Mouse (Mus musculus) cerebellum, postnatal 36 days (tissue): Measurements from ENCODE around the gene Arid1b.
"Not testable (repeated sequence)": the region's sequence is repeated elsewhere in the genome, so short reads cannot be mapped to it uniquely, and the experiment has no call there.

Source experiments
- DNase-seq, 2 experiments: peaks; one replicate each; pipeline ENCODE4 v3.0.0; 2021 to 2022; ENCODE audit warnings: mixed read lengths in 2 of 2

Gene Arid1b

DNA sequence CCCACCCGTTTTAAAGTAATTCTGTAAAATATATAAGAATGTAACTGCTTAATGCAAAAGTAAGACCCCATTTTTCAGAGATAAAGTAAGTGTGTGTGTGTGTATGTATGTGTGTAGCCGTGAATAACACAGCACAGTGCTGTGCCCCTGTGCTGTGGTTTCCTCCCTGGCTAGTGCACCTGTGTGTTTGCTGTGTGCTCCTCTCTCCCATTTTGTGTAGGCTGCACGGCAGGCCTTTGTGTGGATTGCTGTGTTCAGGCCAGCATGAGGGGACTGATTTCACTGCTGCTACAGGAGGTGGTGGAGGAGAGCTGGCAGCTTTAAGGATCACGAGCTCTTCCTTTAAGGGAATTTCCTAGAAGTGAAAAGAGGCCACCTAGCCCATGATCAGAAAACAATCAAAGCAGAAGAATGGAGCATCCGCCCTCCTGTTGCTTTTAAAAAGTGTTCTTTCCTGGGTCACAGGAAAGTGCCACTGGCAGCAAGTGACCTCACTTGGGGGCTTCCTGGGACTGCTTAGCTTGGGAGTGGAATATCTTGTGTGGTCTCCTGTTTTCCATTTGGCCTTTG lies 66.5 kb downstream of the Arid1b start:
- no peak for DNase-seq

DNA sequence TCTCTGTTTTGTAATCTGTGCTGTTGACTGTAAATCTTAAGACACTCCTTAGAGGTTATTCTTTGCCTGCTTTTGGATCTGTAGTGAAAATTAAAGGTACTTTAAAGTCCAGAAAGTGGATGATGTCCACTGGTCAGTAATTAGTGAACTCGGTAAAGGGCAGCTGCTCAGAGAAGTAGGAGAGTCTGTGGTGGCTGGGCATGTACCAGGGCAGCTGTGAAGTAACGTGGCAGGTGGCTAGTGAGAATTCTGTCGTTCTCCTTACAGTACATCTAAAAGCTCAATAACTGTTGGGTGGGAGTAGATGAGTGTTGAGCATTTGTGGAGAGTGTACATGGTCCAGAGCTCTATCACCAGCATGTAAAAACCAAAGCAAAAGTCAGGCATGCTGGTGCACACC lies 67.1 kb downstream of the Arid1b start:
- DNase-seq, result no peak

DNA sequence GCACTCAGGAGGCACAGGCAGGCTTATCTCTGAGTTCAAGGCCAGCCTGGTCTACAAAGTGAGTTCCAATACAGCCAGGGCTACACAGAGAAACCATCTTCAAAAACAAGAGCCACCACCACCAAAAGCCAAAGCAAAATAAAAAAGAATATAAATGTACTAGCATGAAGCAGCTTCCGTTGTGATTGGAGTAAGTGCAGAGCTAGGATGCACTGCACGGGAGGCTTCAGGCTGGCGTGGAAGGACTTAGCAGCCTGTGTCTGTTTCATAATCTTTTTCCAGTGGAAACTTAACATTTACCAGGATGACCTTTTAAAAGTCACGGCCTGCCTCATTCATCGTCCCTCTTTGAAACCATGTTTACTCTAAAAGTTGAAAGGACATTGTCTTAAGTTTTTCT lies 67.5 kb downstream of the Arid1b start:
- DNase-seq, result no peak

DNA sequence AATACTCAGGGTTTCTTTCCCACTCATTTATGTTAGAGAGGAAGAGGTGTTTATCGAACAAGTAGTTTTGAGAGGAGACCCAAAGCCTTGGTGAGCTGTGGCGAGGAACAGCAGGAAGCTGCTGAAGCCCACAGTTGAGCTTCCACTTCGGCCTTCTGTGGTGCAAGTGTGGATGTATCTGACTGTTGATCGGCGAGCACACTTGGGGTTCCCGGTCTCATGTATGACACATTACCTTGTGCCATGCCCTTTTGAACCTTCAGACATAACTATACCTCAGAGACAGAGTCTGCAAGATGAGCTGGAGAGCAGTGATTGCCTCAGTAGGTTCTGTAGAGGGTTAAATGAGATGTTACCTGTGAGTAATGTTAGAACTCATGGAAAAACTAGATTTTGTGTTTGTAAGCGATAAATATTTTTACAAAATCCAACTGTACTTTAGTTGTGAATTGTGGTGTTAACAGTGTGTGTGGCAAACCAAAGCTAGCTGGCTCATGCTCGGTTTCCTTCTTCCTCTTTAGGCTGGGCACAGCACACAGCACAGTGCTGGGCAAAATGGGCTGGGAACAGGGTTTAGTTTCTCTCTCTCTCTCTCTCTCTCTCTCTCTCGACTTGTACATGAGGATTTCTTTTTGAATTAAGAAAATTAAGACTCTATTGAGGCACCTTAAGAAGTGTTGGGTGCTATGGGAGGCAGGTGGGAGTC lies 69.5 kb downstream of the Arid1b start:
- DNase-seq, result no peak

DNA sequence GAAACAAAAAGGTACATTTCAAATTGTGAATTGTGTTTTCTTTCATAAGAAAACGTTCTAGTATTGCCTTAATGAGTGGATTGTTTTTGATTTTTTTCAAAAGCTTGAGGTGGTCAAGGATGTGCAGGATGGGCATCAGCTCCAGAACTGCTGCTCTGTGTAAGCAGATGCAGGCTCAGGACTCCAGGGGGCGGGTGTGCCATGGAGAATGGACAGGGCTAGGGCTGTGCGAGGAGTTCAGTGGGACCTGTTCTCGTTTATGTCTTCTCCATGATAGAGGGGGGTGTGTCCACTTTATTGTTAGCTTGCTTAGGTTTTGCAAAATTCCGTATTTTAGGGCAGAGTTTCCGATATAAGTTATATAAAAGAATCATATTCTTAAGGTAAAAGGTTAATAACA lies 70.6 kb downstream of the Arid1b start:
- no peak for DNase-seq

DNA sequence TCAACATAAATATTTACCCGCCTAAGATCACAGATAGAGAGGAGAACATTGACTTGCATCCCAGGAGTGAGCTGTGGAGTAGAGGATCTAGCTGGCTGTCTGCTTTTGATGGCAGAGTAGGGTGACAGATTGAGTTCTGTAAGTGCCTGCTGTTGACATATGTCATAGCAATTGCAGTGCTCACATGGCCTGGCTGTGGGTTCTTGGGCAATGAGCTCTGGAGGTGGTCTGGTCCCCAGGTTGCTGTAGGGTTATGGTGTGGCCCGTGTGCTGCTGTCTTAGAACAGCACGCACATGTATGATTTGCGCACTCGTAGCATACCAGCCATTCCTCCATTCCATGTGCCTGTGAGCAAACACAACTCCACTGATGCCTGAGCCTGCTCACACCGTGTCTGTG lies 71.1 kb downstream of the Arid1b start:
- no peak for DNase-seq

DNA sequence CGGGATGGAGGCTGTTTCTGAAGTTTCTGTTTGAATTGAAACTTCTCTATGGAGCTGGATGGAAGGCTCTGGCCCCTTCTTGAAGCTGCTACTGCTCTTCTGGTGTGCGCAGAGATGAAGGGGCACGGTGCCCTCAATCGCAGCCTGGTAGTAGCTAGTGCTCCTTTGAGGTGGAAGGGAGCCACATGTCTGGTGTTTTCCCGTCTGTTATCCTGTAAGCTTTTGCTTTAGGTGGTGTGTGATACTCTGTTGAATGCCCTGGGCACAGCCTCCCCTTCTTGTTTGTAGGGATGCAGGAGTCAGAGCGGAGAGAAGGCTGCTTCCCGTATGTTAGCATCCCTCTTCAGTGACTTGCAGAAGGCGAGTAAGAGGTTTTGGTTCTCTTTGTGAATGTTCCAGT lies 72.7 kb downstream of the Arid1b start:
- peak in 1 of 2 experiments; percentile 48 for DNase-seq

DNA sequence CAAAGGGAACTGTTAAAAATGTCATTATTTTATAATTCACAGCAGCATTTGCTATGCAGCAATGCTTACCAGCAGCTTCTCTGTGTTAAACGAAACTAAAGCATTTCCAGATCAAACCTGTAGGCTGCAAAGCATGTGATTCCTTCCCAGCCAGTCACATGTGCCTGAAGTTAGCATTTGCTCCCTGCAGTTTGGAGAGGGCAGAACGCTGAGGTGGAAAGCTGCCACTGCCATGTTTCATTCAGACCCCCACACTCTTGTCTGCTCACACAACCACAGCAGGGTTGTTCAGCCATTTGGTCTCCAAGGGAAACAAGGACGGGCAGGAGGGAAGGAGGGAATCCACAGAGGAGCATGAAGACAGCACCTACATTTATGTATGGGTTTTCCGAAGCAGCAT lies 73.1 kb downstream of the Arid1b start:
- no peak for DNase-seq

DNA sequence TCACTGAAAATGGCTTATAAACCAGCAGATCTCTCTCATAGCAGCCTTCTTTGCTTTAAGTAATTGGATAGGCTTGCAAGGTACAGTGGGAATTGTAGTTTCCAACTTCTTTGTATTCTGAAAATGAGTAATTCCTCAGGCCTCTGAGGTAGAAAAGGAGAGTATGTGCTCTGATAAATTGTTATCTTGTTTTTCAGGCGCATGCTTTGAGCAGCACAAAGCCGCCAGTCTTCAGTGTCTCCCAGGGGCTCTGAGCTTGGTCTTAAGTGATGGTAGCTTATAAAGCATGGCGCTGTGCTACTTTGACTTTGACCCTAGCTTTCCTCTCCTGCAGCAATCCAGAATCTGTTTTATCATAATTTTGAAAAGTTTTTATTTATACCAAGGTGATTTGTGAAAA lies 76.3 kb downstream of the Arid1b start:
- DNase-seq, result no peak

DNA sequence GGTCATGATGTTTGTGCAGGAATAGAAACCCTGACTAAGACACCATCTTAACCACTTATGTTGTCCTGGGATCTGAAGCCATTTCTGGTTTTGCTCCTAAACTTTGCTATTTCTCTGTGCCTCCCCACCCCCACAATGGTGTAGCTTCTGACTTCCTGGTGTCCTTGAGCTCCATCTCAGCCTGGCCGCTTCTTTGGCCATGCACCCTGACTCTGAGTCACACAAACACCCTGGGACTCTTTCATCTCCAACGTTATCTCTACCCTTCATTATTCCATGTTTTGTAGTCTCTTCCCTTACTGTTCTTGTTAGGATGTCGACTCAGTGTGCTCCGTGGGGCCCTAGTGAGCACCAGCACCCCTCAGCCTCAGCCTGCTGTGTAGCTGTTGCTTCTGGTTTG lies 78.4 kb downstream of the Arid1b start:
- no peak for DNase-seq

DNA sequence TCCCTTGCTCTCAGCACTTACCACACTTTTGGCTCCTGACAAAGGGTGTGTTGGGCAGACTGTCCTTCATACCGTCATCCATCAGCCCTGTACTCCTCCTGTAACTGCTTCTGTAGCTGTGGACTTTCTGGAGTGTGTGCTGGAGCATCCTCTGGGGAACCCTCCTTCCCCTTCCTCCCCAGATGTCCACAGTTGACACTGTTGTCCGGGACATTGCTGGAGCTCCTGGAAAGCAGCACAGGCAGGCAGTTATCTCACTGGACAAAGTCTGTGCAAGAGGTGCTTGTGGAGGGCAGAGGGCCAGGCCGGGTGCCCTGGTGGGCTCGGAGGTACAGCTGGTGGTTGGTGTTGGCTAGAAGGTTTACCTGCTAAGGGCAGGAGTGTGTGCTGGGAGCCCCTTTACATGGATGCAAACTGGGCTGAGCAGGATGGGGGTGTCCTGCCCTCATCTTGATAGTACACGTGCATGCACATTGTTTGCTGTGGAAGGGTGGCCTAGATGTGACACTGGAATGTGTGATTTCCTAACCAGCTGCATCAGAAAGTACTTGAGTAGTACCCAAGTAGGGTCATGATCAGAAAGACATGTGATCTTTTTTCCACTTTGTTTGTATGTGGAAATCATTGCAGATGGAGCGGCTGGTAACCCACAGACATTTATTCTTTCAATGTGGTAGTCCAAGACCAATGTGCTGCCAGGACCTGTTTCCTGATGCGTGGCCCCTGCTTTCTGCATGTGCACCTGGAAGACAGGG lies 80.8 kb downstream of the Arid1b start:
- DNase-seq, result no peak

DNA sequence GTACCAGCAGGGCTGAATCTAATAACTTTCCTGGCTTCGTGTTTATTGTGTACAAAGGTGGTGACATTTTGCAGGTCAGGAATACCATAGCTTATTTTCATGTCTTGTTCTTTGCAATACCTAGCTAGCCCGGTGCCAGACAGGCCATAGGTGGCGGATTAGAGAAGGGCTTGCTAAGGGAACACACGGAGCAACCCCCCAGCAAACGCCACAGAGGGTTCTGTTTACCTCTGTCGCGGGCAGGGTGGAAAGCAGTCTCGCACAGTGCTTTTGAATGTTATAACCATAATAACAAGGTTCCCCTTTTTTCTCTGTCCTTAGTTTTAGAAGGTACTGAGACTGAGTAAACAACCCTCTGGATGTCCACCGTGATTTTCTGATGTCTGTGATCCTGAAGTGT lies 83.9 kb downstream of the Arid1b start:
- no peak for DNase-seq

DNA sequence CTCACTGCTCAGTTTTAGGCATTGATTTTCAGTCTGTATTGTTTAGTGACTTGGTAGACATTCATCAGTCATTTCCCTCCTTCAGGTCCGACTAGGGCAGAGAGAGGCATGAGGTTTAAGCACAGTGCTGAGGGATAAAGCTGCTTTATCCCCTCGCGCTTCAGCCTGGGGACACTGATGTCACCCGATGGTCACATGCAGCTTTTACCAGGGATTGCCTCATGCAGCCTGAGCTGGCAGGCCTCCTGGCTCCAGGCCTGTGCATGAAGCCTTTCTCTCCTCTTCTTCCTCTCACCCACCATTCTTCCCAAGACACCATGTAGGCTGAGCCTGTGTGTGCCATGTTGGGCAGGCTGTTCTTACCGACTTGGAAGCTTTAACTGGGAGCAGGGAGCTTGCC lies 84.4 kb downstream of the Arid1b start:
- DNase-seq, result no peak

DNA sequence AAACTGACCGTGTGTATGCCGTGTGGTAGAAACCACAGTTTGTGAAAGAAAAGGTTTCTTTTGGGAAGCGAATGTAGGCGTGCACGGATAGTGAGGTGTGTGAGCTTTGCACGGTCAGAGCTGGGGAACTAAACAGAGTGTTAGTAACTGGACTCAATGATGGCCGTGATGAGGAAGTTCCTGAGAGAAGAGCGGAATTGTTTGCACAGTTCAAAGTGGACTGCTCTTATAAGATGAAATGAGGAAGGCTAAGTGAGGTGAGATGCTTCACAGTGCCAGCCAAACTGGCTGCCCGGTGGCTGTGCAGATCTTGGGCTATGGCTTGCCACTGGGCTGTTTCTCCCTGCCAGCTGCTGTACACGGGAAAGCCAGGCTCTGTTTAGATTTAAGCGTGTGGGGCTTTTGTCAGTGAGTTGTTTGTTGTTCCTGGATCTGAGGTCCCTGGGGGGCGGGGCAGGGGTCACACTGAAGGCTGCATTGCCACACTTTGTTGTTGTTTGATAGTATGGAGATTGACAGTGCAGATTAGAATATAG lies 86.8 kb downstream of the Arid1b start:
- no peak for DNase-seq

DNA sequence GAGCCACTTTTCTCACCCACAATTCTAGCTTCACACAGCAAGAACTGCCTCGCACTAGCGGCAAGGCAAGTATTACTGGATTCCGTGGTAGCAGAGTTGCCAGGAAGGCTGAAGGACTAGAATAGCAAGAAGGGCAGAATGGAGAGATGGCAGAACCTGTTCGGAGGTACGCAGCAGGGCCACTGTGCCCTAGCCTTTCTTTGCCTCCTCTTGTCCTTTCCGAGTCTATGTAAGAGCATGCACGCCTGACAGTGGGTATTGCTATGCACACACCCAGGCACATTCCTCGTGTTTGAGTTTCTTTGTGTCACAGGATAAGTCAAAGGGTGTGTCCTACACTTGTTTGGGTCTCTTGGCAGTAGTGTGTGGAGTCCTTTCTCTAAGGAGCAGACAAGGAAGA lies 88.1 kb downstream of the Arid1b start:
- DNase-seq, result no peak

DNA sequence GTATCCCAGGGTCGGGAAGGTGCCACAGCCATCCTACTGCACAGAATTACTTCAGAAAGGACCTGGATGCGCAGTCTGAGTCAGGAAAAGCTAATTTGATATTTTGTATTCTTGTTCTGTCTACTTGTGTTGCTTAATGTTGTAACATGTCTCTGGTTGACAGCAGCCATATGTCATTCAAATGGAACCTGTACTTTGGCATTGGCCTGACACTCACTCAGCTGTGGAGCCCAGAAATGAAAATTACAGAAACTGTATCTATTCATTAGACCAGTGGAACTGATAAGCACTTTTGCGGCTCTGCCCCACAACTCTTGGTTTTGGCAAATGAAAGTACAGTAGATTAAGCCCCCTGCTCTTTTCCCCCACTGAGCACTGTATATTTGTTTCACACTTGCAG lies 89.4 kb downstream of the Arid1b start:
- no peak for DNase-seq

DNA sequence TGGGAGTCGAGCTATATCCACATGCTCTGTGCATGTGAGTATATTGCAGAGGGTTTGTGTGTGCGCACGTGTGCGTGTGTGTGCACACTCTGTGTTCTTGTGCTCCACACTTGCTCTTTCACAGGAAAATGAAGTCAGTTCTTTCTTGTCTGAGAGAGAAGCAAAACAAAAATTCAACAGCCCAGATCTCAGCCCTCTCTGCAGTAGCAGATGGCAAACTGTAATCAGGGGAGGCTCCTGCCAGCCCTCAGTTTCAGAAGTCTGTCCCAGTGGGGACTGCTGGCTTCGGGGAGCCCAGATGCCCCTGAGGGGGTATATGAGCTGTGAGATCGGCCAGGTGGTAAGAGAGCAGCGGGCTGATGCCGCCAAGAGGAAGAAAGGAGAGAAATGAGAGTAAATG lies 90.0 kb downstream of the Arid1b start:
- DNase-seq, result peak; percentile 72 to 75

DNA sequence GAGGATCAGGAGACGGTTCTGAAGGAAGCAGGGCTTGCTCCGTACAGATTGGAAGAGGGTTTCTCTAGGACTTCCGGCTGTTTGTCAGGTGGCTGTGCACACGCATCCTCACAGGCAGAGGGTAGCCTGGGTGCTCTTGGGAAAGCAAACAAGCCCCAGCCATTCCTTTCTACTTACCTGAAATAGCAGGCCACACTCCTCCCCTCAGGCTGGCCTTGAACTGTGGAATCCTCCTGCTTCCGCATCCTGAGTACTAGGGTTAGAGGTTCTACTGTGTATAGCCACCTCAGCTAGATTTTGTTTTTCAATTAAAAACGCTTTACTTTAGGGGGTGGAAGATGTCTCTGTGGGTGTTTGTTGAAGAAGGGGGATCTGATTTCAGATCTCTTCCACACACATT lies 90.9 kb downstream of the Arid1b start:
- no peak for DNase-seq

DNA sequence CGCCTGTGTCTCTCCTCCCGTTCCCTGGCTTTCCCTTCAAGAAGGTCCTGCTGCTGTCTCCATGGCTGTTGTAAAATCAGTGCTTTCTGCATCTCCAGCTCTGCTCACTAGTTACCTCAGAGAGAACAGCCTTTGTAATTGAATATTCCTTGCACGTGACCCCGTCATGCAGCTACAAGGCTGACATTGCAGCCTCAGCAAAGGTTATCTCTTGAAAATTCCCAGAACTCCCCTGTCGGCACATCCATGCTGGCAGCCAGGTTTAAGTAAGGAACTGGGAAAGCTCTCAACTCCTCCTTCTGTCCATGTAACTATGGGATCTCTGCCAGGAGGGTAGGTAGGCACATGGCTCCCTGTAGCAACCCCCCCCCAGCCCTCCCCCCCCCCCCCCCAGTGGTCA lies 91.8 kb downstream of the Arid1b start:
- DNase-seq, result no peak

DNA sequence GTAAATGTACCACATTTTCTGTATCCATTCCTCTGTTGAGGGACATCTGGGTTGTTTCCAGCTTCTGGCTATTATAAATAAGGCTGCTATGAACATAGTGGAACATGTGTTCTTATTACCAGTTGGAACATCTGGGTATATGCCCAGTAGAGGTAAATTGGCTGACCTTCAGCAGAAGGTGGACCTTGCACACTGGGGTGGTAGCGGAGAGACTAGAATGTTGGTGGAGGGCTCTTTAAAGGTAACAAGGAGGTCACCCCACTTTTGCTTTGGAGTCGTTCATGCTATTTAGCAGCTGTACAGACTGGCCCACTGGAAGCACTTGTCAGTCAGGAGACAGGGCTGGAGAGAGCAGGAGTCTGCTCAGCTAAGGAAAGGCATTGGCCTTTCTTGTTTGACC lies 94.1 kb downstream of the Arid1b start:
- not testable (repeated sequence) for DNase-seq

DNA sequence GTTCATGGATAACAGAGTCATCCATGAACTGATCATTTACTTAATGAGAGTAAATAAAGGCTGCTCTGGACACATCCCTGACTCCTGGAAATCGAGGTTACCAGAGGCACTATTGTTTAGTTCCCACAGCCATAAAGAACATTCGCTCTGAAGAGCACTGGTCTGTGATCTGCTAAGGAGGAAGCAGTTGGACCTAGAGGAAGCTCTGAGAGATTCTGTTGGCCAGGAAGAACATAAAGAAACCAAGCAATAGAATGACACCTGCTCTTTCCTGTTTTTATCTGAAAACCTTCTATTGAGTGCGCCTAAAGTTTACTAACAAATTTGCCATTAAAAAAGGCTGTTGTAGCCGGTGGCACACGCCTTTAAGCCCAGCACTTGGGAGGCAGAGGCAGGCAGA lies 94.7 kb downstream of the Arid1b start:
- no peak for DNase-seq

DNA sequence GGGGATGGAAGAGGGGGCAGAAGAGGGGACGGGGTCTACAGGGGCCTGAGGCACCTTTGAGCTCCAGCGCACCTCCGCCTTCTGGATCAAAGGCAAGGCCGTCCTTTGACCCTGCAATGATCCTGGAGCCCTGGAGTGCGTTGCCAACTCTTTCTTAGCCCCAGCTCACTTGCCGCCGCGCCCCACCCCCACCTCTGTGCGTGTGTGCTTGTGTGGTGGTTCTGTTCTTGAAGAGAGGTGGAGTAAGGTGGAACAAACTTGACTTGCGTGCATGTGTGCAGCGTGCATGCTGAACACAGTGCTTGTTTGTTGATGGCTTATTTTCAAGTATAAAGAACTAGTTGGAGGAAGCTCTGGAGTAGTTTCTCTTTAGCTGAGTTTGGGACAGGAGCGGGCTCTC lies 95.4 kb downstream of the Arid1b start:
- DNase-seq, result no peak

DNA sequence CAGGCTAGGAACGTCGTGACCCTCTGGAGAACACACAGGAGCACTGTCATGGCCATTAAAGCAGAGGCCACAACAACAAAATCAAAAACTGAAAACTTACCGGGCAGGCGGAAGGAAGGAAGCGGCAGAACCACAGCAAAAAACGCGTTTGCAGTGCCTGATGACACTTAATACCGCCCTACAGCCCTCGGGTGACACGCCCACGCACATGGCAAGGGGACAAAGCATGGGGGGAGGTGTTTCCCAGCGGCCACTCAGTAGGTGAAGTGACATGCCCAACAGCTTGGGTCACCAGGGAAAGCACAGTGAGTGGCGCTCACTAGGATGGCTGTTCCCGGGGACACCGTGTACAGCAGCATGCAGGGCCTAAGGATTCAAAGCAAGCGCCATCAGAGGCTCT lies 97.4 kb downstream of the Arid1b start:
- DNase-seq, result no peak

DNA sequence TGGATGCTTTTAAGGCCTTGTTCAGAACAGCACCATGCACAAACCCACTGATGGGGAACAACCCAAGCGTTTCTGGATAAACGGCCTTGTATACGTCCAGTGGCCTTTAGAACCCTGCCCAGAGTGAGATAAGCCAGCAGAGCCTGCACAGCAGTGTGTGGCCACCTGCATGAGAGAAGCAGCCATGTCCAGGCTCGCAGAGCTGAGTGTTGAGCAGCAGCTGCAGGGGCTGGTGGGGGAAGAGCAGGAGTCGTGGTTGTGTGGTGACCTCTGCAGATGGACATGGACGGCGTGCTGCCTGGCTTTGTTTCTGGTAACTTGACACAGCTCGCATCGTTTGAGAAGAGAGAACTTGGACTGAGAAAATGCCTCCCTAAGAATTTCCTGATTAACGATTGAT lies 97.8 kb downstream of the Arid1b start:
- DNase-seq, result no peak
